Mouse (Mus musculus): ENCODE measurements around the gene Sdk2. TPM values are rescaled to one million over a fixed set of nuclear protein-coding genes. Genes with fewer than 3 reads are reported as not detected.

The Sdk2 gene
- polyA plus RNA-seq, 1 experiment, result 1.2 TPM

- no peaks in the 10 kb centered on the region for H3K4me1 ChIP-seq (ENCODE audit: control insufficient read depth, insufficient read depth, low read length)
- 55% methylated on average over 3 of the region's 3 CpGs for WGBS
- TF ChIP-seq CTCF (IDR thresholded peaks at IDR 0.05; ENCODE audit: insufficient read depth, low read length), result no peak
- TF ChIP-seq POLR2A (IDR thresholded peaks at IDR 0.05; ENCODE audit: borderline replicate concordance, extremely low read depth, low read depth, low read length), result no peak
- DNase-seq, result no peak
- H3K4me3 ChIP-seq (replicated peaks; ENCODE audit: extremely low read depth, low read depth, low read length), result no peak overlapping the region
Measured at GRCm38 (mm10) chr11:114003195-114003594, 63.7 kb downstream of the Sdk2 start.

- 80% methylated on average over 6 of the region's 6 CpGs for WGBS
- Histone ChIP-seq H3K4me3 (replicated peaks; ENCODE audit: extremely low read depth, low read depth, low read length) (no peak overlapping the region), H3K4me1 (ENCODE audit: control insufficient read depth, insufficient read depth, low read length) (no peaks in the 10 kb centered on the region)
- no peak for DNase-seq
- no peak for TF ChIP-seq CTCF (IDR thresholded peaks at IDR 0.05; ENCODE audit: insufficient read depth, low read length)
- TF ChIP-seq POLR2A (IDR thresholded peaks at IDR 0.05; ENCODE audit: borderline replicate concordance, extremely low read depth, low read depth, low read length), result no peak
Measured at GRCm38 (mm10) chr11:114000051-114000450, 66.8 kb downstream of the Sdk2 start.

- Histone ChIP-seq H3K4me1 (ENCODE audit: control insufficient read depth, insufficient read depth, low read length) (no peaks in the 10 kb centered on the region), H3K4me3 (replicated peaks; ENCODE audit: extremely low read depth, low read depth, low read length) (no peak overlapping the region)
- no peak for DNase-seq
- 79% methylated on average over 3 of the region's 3 CpGs for WGBS
- TF ChIP-seq CTCF (IDR thresholded peaks at IDR 0.05; ENCODE audit: insufficient read depth, low read length) (no peak), POLR2A (IDR thresholded peaks at IDR 0.05; ENCODE audit: borderline replicate concordance, extremely low read depth, low read depth, low read length) (no peak)
Measured at GRCm38 (mm10) chr11:113998702-113999101, 68.1 kb downstream of the Sdk2 start.

GRCm38 (mm10) chr11:113993921-113994320 lies 72.9 kb downstream of the Sdk2 start:
- 94% methylated on average over 6 of the region's 6 CpGs for WGBS
- H3K4me1 ChIP-seq (ENCODE audit: control insufficient read depth, insufficient read depth, low read length), result no peaks in the 10 kb centered on the region
- no peak for DNase-seq
- H3K4me3 ChIP-seq (replicated peaks; ENCODE audit: extremely low read depth, low read depth, low read length), result no peak overlapping the region
- TF ChIP-seq CTCF (IDR thresholded peaks at IDR 0.05; ENCODE audit: insufficient read depth, low read length), result no peak
- no peak for TF ChIP-seq POLR2A (IDR thresholded peaks at IDR 0.05; ENCODE audit: borderline replicate concordance, extremely low read depth, low read depth, low read length)

GRCm38 (mm10) chr11:113992894-113993293 lies 74.0 kb downstream of the Sdk2 start:
- Histone ChIP-seq H3K4me3 (replicated peaks; ENCODE audit: extremely low read depth, low read depth, low read length) (no peak overlapping the region), H3K4me1 (ENCODE audit: control insufficient read depth, insufficient read depth, low read length) (no peaks in the 10 kb centered on the region)
- no peak for DNase-seq
- 82% methylated on average over 10 of the region's 10 CpGs for WGBS
- TF ChIP-seq POLR2A (IDR thresholded peaks at IDR 0.05; ENCODE audit: borderline replicate concordance, extremely low read depth, low read depth, low read length), result no peak
- no peak for TF ChIP-seq CTCF (IDR thresholded peaks at IDR 0.05; ENCODE audit: insufficient read depth, low read length)

- Histone ChIP-seq H3K4me1 (ENCODE audit: control insufficient read depth, insufficient read depth, low read length) (no peaks in the 10 kb centered on the region), H3K4me3 (replicated peaks; ENCODE audit: extremely low read depth, low read depth, low read length) (no peak overlapping the region)
- no peak for DNase-seq
- 61% methylated on average over 8 of the region's 8 CpGs for WGBS
- no peak for TF ChIP-seq CTCF (IDR thresholded peaks at IDR 0.05; ENCODE audit: insufficient read depth, low read length)
- no peak for TF ChIP-seq POLR2A (IDR thresholded peaks at IDR 0.05; ENCODE audit: borderline replicate concordance, extremely low read depth, low read depth, low read length)
Measured at GRCm38 (mm10) chr11:113991886-113992285, 75.0 kb downstream of the Sdk2 start.

GRCm38 (mm10) chr11:113990466-113990865 lies 76.4 kb downstream of the Sdk2 start:
- TF ChIP-seq CTCF (IDR thresholded peaks at IDR 0.05; ENCODE audit: insufficient read depth, low read length) (no peak), POLR2A (IDR thresholded peaks at IDR 0.05; ENCODE audit: borderline replicate concordance, extremely low read depth, low read depth, low read length) (no peak)
- DNase-seq, result peak; percentile 23
- WGBS, result 5% methylated on average over 6 of the region's 6 CpGs
- Histone ChIP-seq H3K4me3 (replicated peaks; ENCODE audit: extremely low read depth, low read depth, low read length) (no peak overlapping the region), H3K4me1 (ENCODE audit: control insufficient read depth, insufficient read depth, low read length) (no peaks in the 10 kb centered on the region)

- TF ChIP-seq POLR2A (IDR thresholded peaks at IDR 0.05; ENCODE audit: borderline replicate concordance, extremely low read depth, low read depth, low read length), result no peak
- TF ChIP-seq CTCF (IDR thresholded peaks at IDR 0.05; ENCODE audit: insufficient read depth, low read length), result no peak
- H3K4me1 ChIP-seq (ENCODE audit: control insufficient read depth, insufficient read depth, low read length), result no peaks in the 10 kb centered on the region
- H3K4me3 ChIP-seq (replicated peaks; ENCODE audit: extremely low read depth, low read depth, low read length), result no peak overlapping the region
- 27% methylated on average over 4 of the region's 4 CpGs for WGBS
- DNase-seq, result no peak
Measured at GRCm38 (mm10) chr11:113990065-113990464, 76.8 kb downstream of the Sdk2 start.

GRCm38 (mm10) chr11:113985826-113986416 lies 80.9 kb downstream of the Sdk2 start:
- TF ChIP-seq POLR2A (IDR thresholded peaks at IDR 0.05; ENCODE audit: borderline replicate concordance, extremely low read depth, low read depth, low read length) (no peak), CTCF (IDR thresholded peaks at IDR 0.05; ENCODE audit: insufficient read depth, low read length) (no peak)
- WGBS, result 37% methylated on average over 5 of the region's 5 CpGs
- Histone ChIP-seq H3K4me1 (ENCODE audit: control insufficient read depth, insufficient read depth, low read length) (no peaks in the 10 kb centered on the region), H3K4me3 (replicated peaks; ENCODE audit: extremely low read depth, low read depth, low read length) (no peak overlapping the region)
- DNase-seq, result no peak

GRCm38 (mm10) chr11:113981732-113982503 lies 84.9 kb downstream of the Sdk2 start:
- WGBS, result 33% methylated on average over 7 of the region's 7 CpGs
- TF ChIP-seq POLR2A (IDR thresholded peaks at IDR 0.05; ENCODE audit: borderline replicate concordance, extremely low read depth, low read depth, low read length) (no peak), CTCF (IDR thresholded peaks at IDR 0.05; ENCODE audit: insufficient read depth, low read length) (no peak)
- H3K4me3 ChIP-seq (replicated peaks; ENCODE audit: extremely low read depth, low read depth, low read length), result no peak overlapping the region
- no peaks in the 10 kb centered on the region for H3K4me1 ChIP-seq (ENCODE audit: control insufficient read depth, insufficient read depth, low read length)
- DNase-seq, result no peak

Data from lung, adult 2 months (tissue).